Mouse (Mus musculus) intestine, embryonic 15.5 days (tissue): ENCODE measurements around the gene Timm50. TPM values are rescaled to one million over a fixed set of nuclear protein-coding genes. Genes with fewer than 3 reads are reported as not detected.
A peak's percentile ranks its signal among the peaks of the same experiment; 100 is the strongest.

Source experiments
- ATAC-seq: fragments of 200-750 bp; cut with Nextera tagmentation; 2 replicates; pipeline ENCODE4 v1.8.0; 2017; ENCODE audit warnings: moderate TSS enrichment, moderate library complexity
- H3K27ac ChIP-seq: fragments of 300-500 bp; sonication (generic); 2 replicates; pipeline ENCODE4 v1.5.1; 2015; ENCODE audit warnings: mild to moderate bottlenecking, inconsistent platforms
- H3K27me3 ChIP-seq: fragments of 300-500 bp; sonication (generic); replicated peaks from 2 replicates; pipeline ENCODE4 v1.6.1; 2015; ENCODE audit warnings: inconsistent platforms
- H3K36me3 ChIP-seq: fragments of 300-500 bp; sonication (generic); 2 replicates; pipeline ENCODE4 v1.6.1; 2015; ENCODE audit warnings: inconsistent platforms
- H3K4me1 ChIP-seq: fragments of 300-500 bp; sonication (generic); replicated peaks from 2 replicates; pipeline ENCODE4 v1.6.1; 2015; ENCODE audit warnings: inconsistent platforms
- H3K4me2 ChIP-seq: fragments of 300-500 bp; sonication (generic); replicated peaks from 2 replicates; pipeline ENCODE4 v1.6.1; 2015; ENCODE audit warnings: mild to moderate bottlenecking, inconsistent platforms
- H3K4me3 ChIP-seq: fragments of 300-500 bp; sonication (generic); replicated peaks from 2 replicates; pipeline ENCODE4 v1.5.1; 2015; ENCODE audit warnings: inconsistent platforms
- H3K9ac ChIP-seq: fragments of 300-500 bp; sonication (generic); 2 replicates; pipeline ENCODE4 v1.6.1; 2015; ENCODE audit warnings: inconsistent platforms
- H3K9me3 ChIP-seq: fragments of 300-500 bp; sonication (generic); 2 replicates; pipeline ENCODE4 v1.6.1; 2016; ENCODE audit warnings: inconsistent platforms
- WGBS: fragments of 180-500 bp; shearing (Covaris S2); methylation state at CpG from one replicate; pipeline ENCODE4 v1.1.7; 2015; 5-methylcytosine and 5-hydroxymethylcytosine counted together
- polyA plus RNA-seq: library from polyadenylated mRNA; unstranded; fragments of >200 nt; fragmentation: Nextera tagmentation; extraction: Ambion mirVana; gene quantifications from 2 replicates; pipeline ENCODE4 v1.2.1, GENCODE M21; 2015

The Timm50 gene
- polyA plus RNA-seq, 1 experiment from 2014 or later: 165 TPM

- peaks cover 16% of the 10 kb centered on the region for H3K36me3 ChIP-seq
- no peak overlapping the region for H3K4me2 ChIP-seq
- peaks cover 10% of the 10 kb centered on the region for H3K4me1 ChIP-seq
- H3K4me3 ChIP-seq: no peak overlapping the region
- no peak overlapping the region for H3K27ac ChIP-seq
- H3K9me3 ChIP-seq: no peaks in the 10 kb centered on the region
- H3K27me3 ChIP-seq: no peaks in the 10 kb centered on the region
- H3K9ac ChIP-seq: no peak overlapping the region
- WGBS: 84% methylated on average over 7 of the region's 7 CpGs
- no peak for ATAC-seq
Measured at GRCm38 (mm10) chr7:28348601-28349000, 36.7 kb upstream of the Timm50 start.

- no peak overlapping the region for H3K9ac ChIP-seq
- H3K4me3 ChIP-seq: no peak overlapping the region
- H3K4me1 ChIP-seq: peaks cover 10% of the 10 kb centered on the region
- no peaks in the 10 kb centered on the region for H3K27me3 ChIP-seq
- peaks cover 8% of the 10 kb centered on the region for H3K36me3 ChIP-seq
- H3K4me2 ChIP-seq: no peak overlapping the region
- ATAC-seq: no peak
- H3K9me3 ChIP-seq: no peaks in the 10 kb centered on the region
- 55% methylated on average over 3 of the region's 3 CpGs for WGBS
- no peak overlapping the region for H3K27ac ChIP-seq
Measured at GRCm38 (mm10) chr7:28347746-28348145, 35.9 kb upstream of the Timm50 start.

GRCm38 (mm10) chr7:28344637-28345036, 32.8 kb upstream of the Timm50 start:
- Histone ChIP-seq H3K4me2 (no peak overlapping the region), H3K4me3 (no peak overlapping the region)
- no peak for ATAC-seq

GRCm38 (mm10) chr7:28341381-28341780, 29.5 kb upstream of the Timm50 start:
- no peak overlapping the region for H3K9ac ChIP-seq
- H3K4me1 ChIP-seq: peaks cover 10% of the 10 kb centered on the region
- H3K27me3 ChIP-seq: no peaks in the 10 kb centered on the region
- H3K36me3 ChIP-seq: no peaks in the 10 kb centered on the region
- H3K9me3 ChIP-seq: no peaks in the 10 kb centered on the region
- ATAC-seq: peak; percentile 20; the same call in 1 of the 2 replicates
- WGBS: 12% methylated on average over 7 of the region's 7 CpGs
- H3K27ac ChIP-seq: no peak overlapping the region
- H3K4me3 ChIP-seq: no peak overlapping the region
- no peak overlapping the region for H3K4me2 ChIP-seq

More at GRCm38 (mm10) chr7:28344637-28345036, 32.8 kb upstream of the Timm50 start:
- Histone ChIP-seq H3K36me3 (no peaks in the 10 kb centered on the region), H3K27me3 (no peaks in the 10 kb centered on the region), H3K9me3 (no peaks in the 10 kb centered on the region), H3K9ac (no peak overlapping the region), H3K27ac (no peak overlapping the region), H3K4me1 (peaks cover 4% of the 10 kb centered on the region)
- WGBS: 3% methylated on average over 4 of the region's 4 CpGs

- no peaks in the 10 kb centered on the region for H3K27me3 ChIP-seq
- WGBS: 76% methylated on average over 19 of the region's 19 CpGs
- no peaks in the 10 kb centered on the region for H3K9me3 ChIP-seq
- H3K4me3 ChIP-seq: peak overlapping the region; percentile 95
- H3K4me1 ChIP-seq: peaks cover 10% of the 10 kb centered on the region
- ATAC-seq: no peak
- H3K4me2 ChIP-seq: peak overlapping the region; percentile 58
- peak overlapping the region; percentile 79 for H3K27ac ChIP-seq
- no peaks in the 10 kb centered on the region for H3K36me3 ChIP-seq
- no peak overlapping the region for H3K9ac ChIP-seq
Measured at GRCm38 (mm10) chr7:28339213-28339917, 27.5 kb upstream of the Timm50 start.

- H3K4me3 ChIP-seq: peak within 1 kb of the TSS; percentile 95
- peak; percentile 99 for ATAC-seq
- WGBS: under 1% methylated on average over 77 of the region's 77 CpGs
- H3K27me3 ChIP-seq: no peaks in the 10 kb centered on the region
- H3K4me2 ChIP-seq: peak within 1 kb of the TSS; percentile 72
- H3K9me3 ChIP-seq: no peaks in the 10 kb centered on the region
- H3K27ac ChIP-seq: peak within 1 kb of the TSS; percentile 79
- peaks cover 10% of the 10 kb centered on the region for H3K4me1 ChIP-seq
- no peaks in the 10 kb centered on the region for H3K36me3 ChIP-seq
- peak within 1 kb of the TSS; percentile 93 for H3K9ac ChIP-seq
Measured at GRCm38 (mm10) chr7:28338108-28338998, 26.5 kb upstream of the Timm50 start, which contains the start of gene Supt5. TSS of gene Supt5 (minus strand) at chr7:28338746.

GRCm38 (mm10) chr7:28335471-28335870, 23.6 kb upstream of the Timm50 start:
- 84% methylated on average over 2 of the region's 2 CpGs for WGBS
- H3K9ac ChIP-seq: no peak overlapping the region
- H3K4me1 ChIP-seq: peaks cover 7% of the 10 kb centered on the region; the same call in 1 of the 2 replicates
- H3K27ac ChIP-seq: no peak overlapping the region
- H3K4me2 ChIP-seq: no peak overlapping the region
- H3K36me3 ChIP-seq: peaks cover 4% of the 10 kb centered on the region; the same call in 1 of the 2 replicates
- no peaks in the 10 kb centered on the region for H3K9me3 ChIP-seq
- H3K4me3 ChIP-seq: no peak overlapping the region
- no peaks in the 10 kb centered on the region for H3K27me3 ChIP-seq
- ATAC-seq: no peak

- no peak overlapping the region for H3K27ac ChIP-seq
- H3K9ac ChIP-seq: no peak overlapping the region
- H3K27me3 ChIP-seq: no peaks in the 10 kb centered on the region
- no peak for ATAC-seq
- 86% methylated on average over 4 of the region's 4 CpGs for WGBS
- peaks cover 12% of the 10 kb centered on the region for H3K36me3 ChIP-seq
- peaks cover 7% of the 10 kb centered on the region; the same call in 1 of the 2 replicates for H3K4me1 ChIP-seq
- no peak overlapping the region for H3K4me2 ChIP-seq
- H3K9me3 ChIP-seq: no peaks in the 10 kb centered on the region
- no peak overlapping the region for H3K4me3 ChIP-seq
Measured at GRCm38 (mm10) chr7:28334534-28334933, 22.7 kb upstream of the Timm50 start.

GRCm38 (mm10) chr7:28328260-28328659, 16.4 kb upstream of the Timm50 start:
- WGBS: 95% methylated on average over 2 of the region's 2 CpGs
- Histone ChIP-seq H3K4me3 (no peak overlapping the region), H3K4me1 (no peaks in the 10 kb centered on the region), H3K27me3 (no peaks in the 10 kb centered on the region), H3K36me3 (peaks cover 59% of the 10 kb centered on the region), H3K9ac (no peak overlapping the region), H3K27ac (no peak overlapping the region), H3K9me3 (no peaks in the 10 kb centered on the region), H3K4me2 (no peak overlapping the region)
- ATAC-seq: no peak

GRCm38 (mm10) chr7:28326457-28326856, 14.6 kb upstream of the Timm50 start:
- Histone ChIP-seq H3K4me3 (no peak overlapping the region), H3K27ac (no peak overlapping the region), H3K4me1 (no peaks in the 10 kb centered on the region), H3K27me3 (no peaks in the 10 kb centered on the region), H3K9me3 (no peaks in the 10 kb centered on the region), H3K4me2 (no peak overlapping the region), H3K36me3 (peaks cover 74% of the 10 kb centered on the region), H3K9ac (no peak overlapping the region)
- ATAC-seq: no peak
- 77% methylated on average over 4 of the region's 4 CpGs for WGBS

GRCm38 (mm10) chr7:28325293-28325692, 13.4 kb upstream of the Timm50 start:
- ATAC-seq: no peak
- WGBS: 96% methylated on average over 8 of the region's 8 CpGs

GRCm38 (mm10) chr7:28321974-28322720, 10.3 kb upstream of the Timm50 start:
- Histone ChIP-seq H3K27me3 (no peaks in the 10 kb centered on the region), H3K4me1 (no peaks in the 10 kb centered on the region), H3K4me3 (no peak overlapping the region), H3K9ac (no peak overlapping the region), H3K36me3 (peaks cover 81% of the 10 kb centered on the region), H3K27ac (no peak overlapping the region), H3K9me3 (no peaks in the 10 kb centered on the region), H3K4me2 (no peak overlapping the region)
- no peak for ATAC-seq
- 92% methylated on average over 15 of the region's 15 CpGs for WGBS

More at GRCm38 (mm10) chr7:28325293-28325692, 13.4 kb upstream of the Timm50 start:
- H3K4me2 ChIP-seq: no peak overlapping the region
- no peak overlapping the region for H3K9ac ChIP-seq
- H3K4me1 ChIP-seq: no peaks in the 10 kb centered on the region
- no peak overlapping the region for H3K4me3 ChIP-seq
- H3K36me3 ChIP-seq: peaks cover 74% of the 10 kb centered on the region
- no peaks in the 10 kb centered on the region for H3K27me3 ChIP-seq
- H3K9me3 ChIP-seq: no peaks in the 10 kb centered on the region
- H3K27ac ChIP-seq: no peak overlapping the region
